Mouse (Mus musculus): ENCODE results near the gene Chaf1b. TPM values are rescaled to one million over a fixed set of nuclear protein-coding genes. Genes with fewer than 3 reads are reported as not detected.

Gene Chaf1b
- total RNA-seq, 2 experiments from 2014 or later: 0.90 to 0.97 TPM

DNA sequence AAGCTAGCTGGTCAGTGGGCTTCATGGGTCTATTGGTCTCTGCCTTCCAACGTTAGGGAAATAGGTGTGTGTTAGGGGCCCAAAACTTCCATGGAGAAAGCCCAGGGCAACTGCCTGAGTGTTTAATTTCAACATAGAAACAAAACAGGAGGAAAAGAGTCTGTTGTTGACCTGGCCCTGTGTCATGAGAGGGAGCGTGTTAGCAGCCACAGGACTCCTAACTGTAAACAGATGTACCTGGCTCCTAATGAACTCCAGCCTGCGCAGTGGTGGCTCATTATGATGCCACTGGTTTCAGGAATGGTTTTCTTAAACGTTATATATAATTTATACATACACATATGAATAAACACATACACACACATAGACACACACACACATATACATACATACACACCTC is 56.3 kb downstream of the Chaf1b start:
- DNase-seq (ENCODE audit: low spot score in 2 of 2): no peak
- intact Hi-C loops (cut with DNase I): loop anchor here (2.0 kb wide), 1 partner anchor 319 kb away; no protein-coding TSS in a partner anchor

DNA sequence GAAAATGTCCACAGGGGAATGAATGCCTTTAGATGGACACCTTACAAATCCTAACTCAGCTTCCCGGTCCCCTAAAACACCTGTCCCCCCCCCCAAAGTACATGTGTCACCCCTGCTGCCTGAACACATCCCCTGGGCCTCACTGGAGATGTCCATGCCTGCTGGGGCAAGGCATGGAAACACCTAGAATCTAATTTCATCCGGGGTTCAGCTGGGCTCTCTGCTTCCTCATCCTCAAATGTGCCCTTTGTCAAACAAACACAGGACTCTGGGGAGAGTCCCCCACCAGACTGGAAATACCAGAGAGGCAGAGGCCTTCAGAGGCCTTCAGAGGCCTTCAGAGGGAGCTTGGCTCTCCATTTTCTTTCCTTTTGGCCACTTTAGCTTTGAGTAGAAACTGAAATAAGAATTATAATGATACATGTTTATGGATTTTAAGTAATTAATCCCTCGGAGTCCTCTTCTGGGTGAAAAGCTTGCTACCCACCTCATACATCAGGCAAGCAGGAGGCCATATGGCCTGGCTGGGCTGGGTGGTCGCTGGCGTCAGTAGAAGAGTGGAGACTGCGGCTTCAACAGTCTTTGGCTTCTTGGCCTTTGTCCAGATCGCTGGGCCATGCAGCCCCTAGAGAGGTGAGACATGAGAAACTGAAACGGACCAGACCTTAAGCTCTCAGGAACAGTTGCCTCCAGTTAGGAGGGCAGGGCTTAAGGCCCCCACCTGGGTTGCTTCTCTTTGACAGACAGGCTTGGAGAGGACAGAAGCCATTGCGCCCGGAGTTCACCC is 58.3 kb downstream of the Chaf1b start:
- intact Hi-C loops (cut with DNase I): no loop called here

GRCm38 (mm10) chr16:93942796-93943502 is 59.2 kb downstream of the Chaf1b start:
- no peak for DNase-seq (ENCODE audit: low spot score in 2 of 2)
- intact Hi-C loops (cut with DNase I): no loop called here

More for the DNA sequence above, 58.3 kb downstream of the Chaf1b start:
- no peak for DNase-seq (ENCODE audit: low spot score in 2 of 2)

DNA sequence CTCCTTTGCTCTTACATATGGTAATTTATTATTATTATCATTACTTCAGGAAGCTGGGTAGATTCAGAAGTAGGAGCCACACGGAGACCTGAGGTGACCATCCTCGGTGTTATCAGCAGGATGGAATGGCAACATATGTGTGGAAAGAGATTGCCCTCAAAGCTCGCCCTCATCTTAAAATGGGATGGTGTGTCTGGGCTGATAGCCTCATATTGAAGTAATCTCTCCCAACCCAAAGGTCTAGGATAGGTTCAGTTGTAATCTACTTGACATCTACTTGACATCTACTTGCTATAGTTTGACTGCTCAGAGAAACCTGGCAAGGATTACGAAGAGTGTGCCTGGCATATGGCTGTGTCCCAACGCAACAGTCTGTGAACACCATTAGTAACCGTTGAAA is 60.6 kb downstream of the Chaf1b start:
- no peak for DNase-seq (ENCODE audit: low spot score in 2 of 2)
- intact Hi-C loops (cut with DNase I): no loop called here

DNA sequence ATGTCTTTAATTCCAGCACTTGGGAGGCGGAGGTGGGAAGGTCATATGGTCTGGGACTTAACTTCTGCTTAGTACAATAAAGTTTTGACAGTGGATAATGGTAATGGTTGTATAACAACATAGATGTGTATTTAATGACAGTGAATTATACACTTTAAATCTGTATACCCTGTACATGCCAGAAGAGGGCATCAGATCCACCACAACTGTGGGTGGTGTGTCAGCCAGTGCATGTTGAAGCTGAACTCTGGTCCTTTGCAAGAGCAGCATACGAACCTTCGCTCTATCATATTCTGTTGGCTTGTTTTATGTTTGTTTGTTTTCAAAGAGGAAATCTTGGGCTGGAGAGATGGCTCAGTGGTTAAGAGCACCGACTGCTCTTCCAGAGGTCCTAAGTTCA is 63.7 kb downstream of the Chaf1b start:
- DNase-seq (ENCODE audit: low spot score in 2 of 2): no peak
- intact Hi-C loops (cut with DNase I): no loop called here

Other genes starting within 250 kb of the Chaf1b start
- 10 to 100 TPM; 13.8 to 16.3 TPM for gene Cbr3, start 200.7 kb upstream of the Chaf1b start, total RNA-seq (2021)
- gene Dop1b, start 172.0 kb upstream of the Chaf1b start, total RNA-seq (2021): 10 to 100 TPM; 81.0 to 93.6 TPM
- 10 to 100 TPM; 28.7 to 33.2 TPM for gene Morc3, start 51.8 kb upstream of the Chaf1b start, total RNA-seq (2021)
- gene Cldn14, start 124.9 kb downstream of the Chaf1b start, total RNA-seq (2021): 1 to 10 TPM; 1.1 to 1.9 TPM
- gene Sim2, start 201.0 kb downstream of the Chaf1b start, total RNA-seq (2021): under 1 TPM; 0.11 TPM